In the genomic region with DNA sequence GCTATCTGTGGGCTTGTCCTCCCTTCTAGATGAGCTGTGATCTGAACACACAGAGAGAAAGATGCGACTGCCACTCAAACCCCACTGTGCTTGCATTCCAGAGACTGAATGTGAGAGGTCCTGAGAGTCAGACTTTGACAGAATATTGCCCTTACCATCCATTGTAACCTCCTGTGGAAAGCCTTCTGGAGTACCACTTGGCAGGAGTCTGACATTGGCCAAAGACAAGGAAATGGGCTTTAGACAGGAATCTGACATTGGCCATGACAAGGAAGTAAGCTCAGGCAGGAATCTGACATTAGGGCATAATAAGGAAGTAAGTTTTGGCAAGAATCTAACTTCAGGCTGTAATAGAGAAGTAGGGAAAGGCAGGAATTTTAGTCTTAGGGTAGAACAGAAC, we compare ENCODE assay signal across 12 mouse cellular contexts.
A peak's percentile ranks its signal among the peaks of the same experiment; 100 is the strongest.
DNase-seq lines count a peak whose midpoint lies in the region; ATAC-seq and TF ChIP-seq lines count a peak whose summit lies in the region.
"Had no signal": no experiment of that assay in that cellular context is flagged by ENCODE, and none has a peak within 500 bp of the region (broad histone marks: within the 10 kb centered on the region; RNA-seq: fewer than 3 reads in every experiment).

No protein-coding gene starts in this region.

- DNase-seq in gastrocnemius, adult 2 months: no peak
- DNase-seq in gastrocnemius, postnatal 4 days (ENCODE audit: low spot score in 2 of 2): no peak
- no peak for DNase-seq in kidney, postnatal 10 days
- no peak for DNase-seq in midbrain, embryonic 14.5 days
- no peak for DNase-seq in thymus, postnatal 36 days
- no peak for DNase-seq in embryo, embryonic 11 days
- DNase-seq: cerebellum, postnatal 36 days; lung, postnatal 14 days; right cerebral cortex, postnatal 25 days had no signal

- no peaks in the 10 kb centered on the region for H3K27me3 ChIP-seq in kidney, embryonic 16.5 days (ENCODE audit: insufficient read depth, low read length)
- no peaks in the 10 kb centered on the region for H3K27me3 ChIP-seq in embryonic facial prominence, embryonic 12.5 days
- H3K27me3 ChIP-seq in midbrain, embryonic 14.5 days (ENCODE audit: control insufficient read depth, insufficient read depth, low read length): no peaks in the 10 kb centered on the region
- H3K27me3 ChIP-seq: limb, embryonic 12.5 days had no signal

- H3K36me3 ChIP-seq in kidney, embryonic 16.5 days (ENCODE audit: insufficient read depth, low read length): no peaks in the 10 kb centered on the region
- H3K36me3 ChIP-seq in embryonic facial prominence, embryonic 12.5 days: no peaks in the 10 kb centered on the region
- H3K36me3 ChIP-seq in midbrain, embryonic 14.5 days (ENCODE audit: control insufficient read depth, insufficient read depth, low read length): no peaks in the 10 kb centered on the region
- H3K36me3 ChIP-seq: limb, embryonic 12.5 days had no signal

- no peak overlapping the region for H3K4me2 ChIP-seq in kidney, embryonic 16.5 days (replicated peaks; ENCODE audit: low read depth, low read length)
- H3K4me2 ChIP-seq in embryonic facial prominence, embryonic 12.5 days (replicated peaks): no peak overlapping the region
- no peak overlapping the region for H3K4me2 ChIP-seq in midbrain, embryonic 14.5 days (ENCODE audit: low read length)
- H3K4me2 ChIP-seq: limb, embryonic 12.5 days had no signal

- 80% methylated on average over 1 of the region's 1 CpGs for WGBS in kidney, embryonic 16.5 days
- 75% methylated on average over 1 of the region's 1 CpGs for WGBS in embryonic facial prominence, embryonic 12.5 days
- WGBS in midbrain, embryonic 14.5 days: 65% methylated on average over 1 of the region's 1 CpGs

- no peak overlapping the region for H3K4me3 ChIP-seq in gastrocnemius, adult 2 months
- H3K4me3 ChIP-seq in kidney, embryonic 16.5 days (ENCODE audit: low read length): no peak overlapping the region
- H3K4me3 ChIP-seq in embryonic facial prominence, embryonic 12.5 days: no peak overlapping the region
- H3K4me3 ChIP-seq in midbrain, embryonic 14.5 days (replicated peaks; ENCODE audit: low read depth, low read length): no peak overlapping the region
- H3K4me3 ChIP-seq: limb, embryonic 12.5 days had no signal

- intact Hi-C loops in gastrocnemius, adult 2 months (cut with DNase I): no loop called here

- H3K9me3 ChIP-seq in kidney, embryonic 16.5 days (ENCODE audit: low read length): no peaks in the 10 kb centered on the region
- no peaks in the 10 kb centered on the region for H3K9me3 ChIP-seq in embryonic facial prominence, embryonic 12.5 days
- H3K9me3 ChIP-seq in midbrain, embryonic 14.5 days (ENCODE audit: control insufficient read depth, low read length): no peaks in the 10 kb centered on the region
- H3K9me3 ChIP-seq: limb, embryonic 12.5 days had no signal

- H3K27ac ChIP-seq in gastrocnemius, adult 2 months: peak overlapping the region; percentile 86; the same call in 1 of the 2 replicates
- H3K27ac ChIP-seq in kidney, embryonic 16.5 days (ENCODE audit: low read length): peak overlapping the region; percentile 97; the same call in 1 of the 2 replicates
- peak overlapping the region; percentile 82; the same call in 1 of the 2 replicates for H3K27ac ChIP-seq in embryonic facial prominence, embryonic 12.5 days
- peak overlapping the region; percentile 83; the same call in 1 of the 2 replicates for H3K27ac ChIP-seq in midbrain, embryonic 14.5 days (replicated peaks; ENCODE audit: low read depth, low read length)

- no peak for ATAC-seq in kidney, embryonic 16.5 days (ENCODE audit: low FRiP score, low TSS enrichment)
- no peak for ATAC-seq in embryonic facial prominence, embryonic 12.5 days (ENCODE audit: insufficient number of reproducible peaks, insufficient read depth, low FRiP score, low TSS enrichment)
- ATAC-seq in midbrain, embryonic 14.5 days (ENCODE audit: low FRiP score, low TSS enrichment): no peak

- H3K9ac ChIP-seq in kidney, embryonic 16.5 days (replicated peaks; ENCODE audit: low read length): no peak overlapping the region
- no peak overlapping the region for H3K9ac ChIP-seq in embryonic facial prominence, embryonic 12.5 days
- H3K9ac ChIP-seq in midbrain, embryonic 14.5 days (replicated peaks; ENCODE audit: low read length): no peak overlapping the region
- H3K9ac ChIP-seq: limb, embryonic 12.5 days had no signal

- H3K4me1 ChIP-seq in kidney, embryonic 16.5 days (ENCODE audit: insufficient read depth, low read length): peaks cover 25% of the 10 kb centered on the region
- H3K4me1 ChIP-seq in embryonic facial prominence, embryonic 12.5 days: peaks cover 18% of the 10 kb centered on the region
- H3K4me1 ChIP-seq in midbrain, embryonic 14.5 days (ENCODE audit: control insufficient read depth, insufficient read depth, low read length): peaks cover 22% of the 10 kb centered on the region

- TF ChIP-seq CTCF in gastrocnemius, adult 2 months (IDR thresholded peaks at IDR 0.05): no peak
